Mouse (Mus musculus) forelimb bud, embryonic 11.5 days (tissue): ENCODE measurements around the gene Prdm11.

ENCODE experiments used
- DNase-seq: peaks from one replicate; pipeline ENCODE4 v3.0.0-alpha.2; 2012; ENCODE audit warnings: low read depth, low spot score

Prdm11 gene

GRCm38 (mm10) chr2:93046509-93046835, 505 bp upstream of the Prdm11 start:
- no peak for DNase-seq

GRCm38 (mm10) chr2:93045129-93045817, 694 bp downstream of the Prdm11 start:
- DNase-seq = peak; percentile 90

GRCm38 (mm10) chr2:93043449-93044157, 2.4 kb downstream of the Prdm11 start:
- DNase-seq = no peak

GRCm38 (mm10) chr2:93041470-93041869, 4.5 kb downstream of the Prdm11 start:
- DNase-seq = no peak

- DNase-seq = no peak
Observed at GRCm38 (mm10) chr2:93040841-93041240, 5.1 kb downstream of the Prdm11 start.

- no peak for DNase-seq
Observed at GRCm38 (mm10) chr2:93039706-93040105, 6.3 kb downstream of the Prdm11 start.

GRCm38 (mm10) chr2:93039043-93039442, 6.9 kb downstream of the Prdm11 start:
- DNase-seq = no peak

GRCm38 (mm10) chr2:93035631-93036030, 10.3 kb downstream of the Prdm11 start:
- no peak for DNase-seq

- DNase-seq = no peak
Observed at GRCm38 (mm10) chr2:93032651-93033050, 13.3 kb downstream of the Prdm11 start.

- DNase-seq = no peak
Observed at GRCm38 (mm10) chr2:93032049-93032448, 13.9 kb downstream of the Prdm11 start.

GRCm38 (mm10) chr2:93031021-93031420, 14.9 kb downstream of the Prdm11 start:
- DNase-seq = no peak

GRCm38 (mm10) chr2:93030101-93030500, 15.9 kb downstream of the Prdm11 start:
- no peak for DNase-seq

- DNase-seq = no peak
Observed at GRCm38 (mm10) chr2:93029267-93030060, 16.5 kb downstream of the Prdm11 start.

- no peak for DNase-seq
Observed at GRCm38 (mm10) chr2:93028865-93029264, 17.1 kb downstream of the Prdm11 start.

- DNase-seq = no peak
Observed at GRCm38 (mm10) chr2:93027713-93028112, 18.3 kb downstream of the Prdm11 start.

- DNase-seq = no peak
Observed at GRCm38 (mm10) chr2:93024431-93024830, 21.5 kb downstream of the Prdm11 start.

GRCm38 (mm10) chr2:93018854-93019253, 27.1 kb downstream of the Prdm11 start:
- no peak for DNase-seq

- DNase-seq = no peak
Observed at GRCm38 (mm10) chr2:93017151-93017550, 28.8 kb downstream of the Prdm11 start.

- DNase-seq = no peak
Observed at GRCm38 (mm10) chr2:93015041-93015440, 30.9 kb downstream of the Prdm11 start.

- no peak for DNase-seq
Observed at GRCm38 (mm10) chr2:93014093-93014937, 31.7 kb downstream of the Prdm11 start.

- no peak for DNase-seq
Observed at GRCm38 (mm10) chr2:93013415-93014092, 32.4 kb downstream of the Prdm11 start.
